Mouse (Mus musculus) stomach, postnatal 0 days (tissue): ENCODE measurements at regions not wholly inside any gene's neighbourhood (a gene's known extent, or its start where the extent isn't known, plus 50 kb on each side); places are given as distances from the start of the nearest gene placed in this dataset.

Source experiments
- CTCF ChIP-seq: IDR thresholded peaks from 2 replicates; pipeline ENCODE4 v1.5.1; 2016; ENCODE audit warnings: antibody characterized with exemption, low read depth, mild to moderate bottlenecking, moderate library complexity
- EP300 ChIP-seq: optimal IDR thresholded peaks from 2 replicates; pipeline ENCODE3; 2016; ENCODE audit warnings: antibody characterized with exemption

DNA sequence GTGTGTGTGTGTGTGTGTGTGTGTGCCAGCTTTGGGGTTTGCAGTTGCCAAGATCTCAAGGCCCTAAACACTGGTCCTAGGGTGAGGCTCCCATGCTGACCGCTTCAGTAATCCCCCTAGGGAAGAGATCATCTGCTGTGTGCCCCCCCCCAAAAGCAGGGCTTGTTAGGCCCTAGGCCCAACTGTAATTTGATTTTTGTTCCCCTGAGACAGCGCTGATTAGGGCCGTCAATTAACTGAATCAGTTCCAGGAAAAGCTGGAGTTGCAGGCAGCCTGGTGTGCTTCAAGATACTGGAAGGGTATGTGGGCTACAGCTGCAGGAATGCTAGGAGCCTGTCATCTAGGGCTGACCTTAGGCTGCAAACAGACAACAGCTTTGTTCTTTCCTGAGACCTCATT lies 111.4 kb downstream of the Edn3 start:
- TF ChIP-seq CTCF: no peak
- TF ChIP-seq EP300: no peak
